Mouse (Mus musculus) heart, adult 2 months (tissue): Measurements from ENCODE around the gene Scn9a. TPM values are rescaled to one million over a fixed set of nuclear protein-coding genes. Genes with fewer than 3 reads are reported as not detected.

Experiments
- DNase-seq, 2 experiments: peaks; one replicate each; pipeline ENCODE4 v3.0.0; 2021
- H3K27ac ChIP-seq: fragments of 200-600 bp; 2 replicates; pipeline ENCODE4 v1.8.1; 2022
- H3K27me3 ChIP-seq: fragments of 200-500 bp; 2 replicates; pipeline ENCODE4 v1.6.1; 2012; ENCODE audit warnings: mild to moderate bottlenecking, low read length, inconsistent platforms, mixed read lengths; ENCODE audit not compliant: control insufficient read depth, insufficient read depth
- H3K36me3 ChIP-seq: fragments of 200-500 bp; 2 replicates; pipeline ENCODE4 v1.6.1; 2012; ENCODE audit warnings: low read length, inconsistent platforms; ENCODE audit not compliant: control insufficient read depth, insufficient read depth
- H3K4me1 ChIP-seq: fragments of 200-500 bp; 2 replicates; pipeline ENCODE4 v1.6.1; 2011; ENCODE audit warnings: low read length; ENCODE audit not compliant: control insufficient read depth, insufficient read depth
- H3K4me3 ChIP-seq: fragments of 200-600 bp; 2 replicates; pipeline ENCODE4 v1.8.1; 2022
- H3K79me2 ChIP-seq: fragments of 200-500 bp; replicated peaks from 2 replicates; pipeline ENCODE4 v1.6.1; 2012; ENCODE audit warnings: mild to moderate bottlenecking, inconsistent platforms, low read length, moderate library complexity, mixed read lengths; ENCODE audit not compliant: control insufficient read depth, insufficient read depth
- H3K9ac ChIP-seq: fragments of 200-500 bp; 2 replicates; pipeline ENCODE4 v1.6.1; 2012; ENCODE audit warnings: low read depth, mild to moderate bottlenecking, control low read depth, inconsistent platforms, low read length, mixed read lengths
- CTCF ChIP-seq: fragments of 200-600 bp; IDR thresholded peaks from 2 replicates; pipeline ENCODE4 v1.8.1; 2022; ENCODE audit warnings: antibody characterized with exemption, mild to moderate bottlenecking, moderate library complexity
- EP300 ChIP-seq: fragments of 200-500 bp; IDR thresholded peaks from 2 replicates; pipeline ENCODE4 v1.6.1; 2011; ENCODE audit warnings: low read depth, low read length, control low read depth; ENCODE audit not compliant: insufficient read depth
- POLR2A ChIP-seq: fragments of 200-500 bp; IDR thresholded peaks from 2 replicates; pipeline ENCODE4 v1.6.1; 2011; ENCODE audit warnings: mild to moderate bottlenecking, low read depth, low read length, control low read depth; ENCODE audit not compliant: insufficient read depth
- WGBS: fragments of 180-500 bp; shearing (Covaris S2); methylation state at CpG from one replicate; pipeline ENCODE4 v1.1.7; 2018; 5-methylcytosine and 5-hydroxymethylcytosine counted together
- intact Hi-C: fragments of 180-260 bp; cut with DNase I; formaldehyde crosslinking; loops from one replicate; pipeline ENCODE4 v1.15.1; 2025
- long read RNA-seq: library from polyadenylated mRNA; stranded (forward); transcript quantifications from one replicate; pipeline ENCODE4 v2.0.0, GENCODE M21; 2021
- polyA plus RNA-seq: library from polyadenylated mRNA; depleted of rRNA; stranded (reverse); fragments of >200 nt; gene quantifications from 2 replicates; pipeline ENCODE4 v1.2.3, GENCODE M21; 2012; rRNA removed
- total RNA-seq, 2 experiments: library from RNA; stranded (reverse); gene quantifications; 2 replicates each; pipeline ENCODE4 v1.2.3; 2021

The Scn9a gene
- under 1 TPM; 0.03 to 0.05 TPM for total RNA-seq
- 0.23 TPM in 1 of 2 replicates, not detected in the other for polyA plus RNA-seq
- long read RNA-seq: 0 reads

DNA sequence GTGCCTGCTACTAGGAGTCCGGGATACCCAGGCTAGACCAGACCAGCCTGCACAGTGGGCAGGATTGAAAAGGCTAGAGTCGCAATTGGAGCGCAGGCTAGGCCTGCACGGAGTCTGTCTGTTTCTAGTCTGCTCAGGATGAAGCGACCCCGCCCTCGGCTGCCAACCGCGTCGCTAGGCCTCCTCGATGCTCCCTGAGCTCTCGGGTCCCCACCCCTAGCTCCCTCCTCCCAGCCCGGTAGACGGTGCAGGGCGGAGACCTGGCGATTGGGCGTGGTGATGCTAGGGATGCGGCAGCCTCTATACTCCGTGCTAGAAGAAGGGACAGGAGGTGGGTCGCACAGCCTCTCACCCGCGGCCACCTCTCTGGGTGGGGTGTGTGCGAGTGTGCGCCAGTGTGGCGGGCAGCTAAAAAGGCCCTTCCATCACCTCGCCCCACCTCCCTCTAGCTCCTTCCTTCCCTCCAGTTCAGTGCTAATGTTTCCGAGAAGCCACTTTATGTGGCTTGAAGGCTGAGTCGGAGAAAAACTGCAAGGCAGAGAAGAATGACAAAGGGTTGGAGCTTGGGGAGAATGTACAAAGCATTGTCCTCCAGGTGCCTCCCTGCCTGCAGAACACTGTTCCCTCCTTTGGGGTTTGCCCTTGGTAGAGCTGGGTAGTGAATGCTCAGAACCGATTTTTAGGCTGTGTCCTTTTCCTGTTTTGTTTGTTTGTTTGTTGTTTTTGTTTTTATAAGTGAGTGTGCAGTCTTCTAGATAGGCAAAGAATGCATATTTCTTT lies at the start of gene Scn9a:
Gene Scn9a, minus strand, starts transcription at position 383 of the 780 bp plus-strand sequence.
- Histone ChIP-seq H3K4me3 (no peak within 1 kb of the TSS), H3K4me1 (no peaks in the 10 kb centered on the region), H3K27ac (no peak within 1 kb of the TSS), H3K79me2 (no peaks in the 10 kb centered on the region), H3K36me3 (no peaks in the 10 kb centered on the region), H3K9ac (no peak within 1 kb of the TSS), H3K27me3 (peaks cover 3% of the 10 kb centered on the region; the same call in 1 of the 2 replicates)
- no peak for DNase-seq
- TF ChIP-seq EP300 (no peak), CTCF (no peak), POLR2A (no peak)
- intact Hi-C loops: no loop called here
- WGBS: 2% methylated on average over 29 of the region's 29 CpGs

DNA sequence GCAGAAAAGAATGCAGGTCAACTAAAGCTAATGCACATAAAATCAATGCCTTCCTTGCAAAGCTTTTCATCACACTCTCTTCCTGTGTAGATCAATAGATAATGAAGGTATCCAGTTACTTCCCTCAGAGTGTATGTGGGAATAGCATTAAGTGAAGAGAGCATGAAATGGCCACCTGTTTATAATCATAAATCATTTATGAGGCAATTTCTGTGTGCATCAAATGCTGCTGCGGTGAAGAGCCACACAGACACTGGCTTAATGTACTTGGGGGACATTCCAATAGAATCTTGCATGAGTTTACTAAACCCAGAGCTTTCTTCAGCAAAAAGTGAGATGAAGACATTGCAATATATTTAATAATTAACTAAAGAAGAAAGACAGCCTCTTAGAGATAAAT lies 27.2 kb upstream of the Scn9a start:
- no peak for DNase-seq
- Histone ChIP-seq H3K36me3 (no peaks in the 10 kb centered on the region), H3K79me2 (no peaks in the 10 kb centered on the region), H3K9ac (no peak overlapping the region), H3K4me1 (no peaks in the 10 kb centered on the region), H3K27ac (no peak overlapping the region), H3K27me3 (no peaks in the 10 kb centered on the region), H3K4me3 (no peak overlapping the region)
- 83% methylated on average over 1 of the region's 1 CpGs for WGBS
- intact Hi-C loops: no loop called here
- TF ChIP-seq CTCF: no peak
- no peak for TF ChIP-seq POLR2A
- TF ChIP-seq EP300: no peak

DNA sequence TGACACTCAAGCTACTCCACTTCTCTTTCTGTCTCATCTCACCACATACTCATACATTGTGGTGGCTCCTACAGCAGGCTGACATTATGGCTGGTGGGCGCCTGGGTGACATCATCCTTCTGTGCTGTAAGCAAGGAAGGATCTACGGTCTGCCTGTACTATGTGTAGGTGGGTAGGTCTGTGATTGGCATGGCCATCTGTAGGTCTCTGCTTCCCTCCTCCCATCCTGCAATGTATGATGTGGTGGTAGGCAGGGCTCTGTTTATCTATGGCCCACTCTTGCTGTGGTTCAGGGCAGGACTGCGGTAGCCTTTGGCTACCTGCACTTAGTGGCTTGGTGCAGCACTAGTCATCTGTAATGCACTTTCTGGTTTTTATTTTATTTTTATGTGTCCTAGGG lies 21.7 kb upstream of the Scn9a start:
- WGBS: 81% methylated on average over 3 of the region's 3 CpGs
- Histone ChIP-seq H3K27ac (no peak overlapping the region), H3K4me1 (no peaks in the 10 kb centered on the region), H3K36me3 (no peaks in the 10 kb centered on the region), H3K27me3 (no peaks in the 10 kb centered on the region), H3K9ac (no peak overlapping the region), H3K4me3 (no peak overlapping the region), H3K79me2 (no peaks in the 10 kb centered on the region)
- no peak for DNase-seq
- TF ChIP-seq CTCF: no peak
- TF ChIP-seq EP300: no peak
- TF ChIP-seq POLR2A: no peak
- intact Hi-C loops: no loop called here

DNA sequence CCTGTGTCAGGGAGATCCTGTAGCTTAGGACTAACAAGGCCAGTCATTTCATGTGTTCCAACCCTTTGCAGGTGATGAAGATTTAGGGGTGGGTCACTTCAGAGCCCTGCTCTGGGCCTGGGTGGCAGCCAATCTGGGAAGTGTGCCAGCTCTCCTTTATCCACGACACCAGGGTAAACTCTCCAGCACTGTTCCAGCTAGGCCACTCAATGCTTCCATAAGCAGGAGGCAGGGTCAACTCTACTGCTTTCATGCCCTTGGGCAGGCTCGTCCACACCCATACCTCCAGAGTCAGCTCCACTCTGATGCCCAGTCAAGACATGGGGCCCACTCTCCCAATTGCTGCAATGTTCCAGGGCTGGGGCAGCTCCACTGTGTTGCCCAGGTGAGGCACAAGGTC lies 20.7 kb upstream of the Scn9a start:
- H3K27ac ChIP-seq: no peak overlapping the region
- 33% methylated on average over 2 of the region's 2 CpGs for WGBS
- no peak overlapping the region for H3K4me3 ChIP-seq
- intact Hi-C loops: no loop called here
- DNase-seq: no peak
- TF ChIP-seq POLR2A (no peak), CTCF (no peak), EP300 (no peak)
- H3K36me3 ChIP-seq: no peaks in the 10 kb centered on the region
- no peaks in the 10 kb centered on the region for H3K27me3 ChIP-seq
- H3K79me2 ChIP-seq: no peaks in the 10 kb centered on the region
- H3K9ac ChIP-seq: no peak overlapping the region
- H3K4me1 ChIP-seq: no peaks in the 10 kb centered on the region

GRCm38 (mm10) chr2:66644384-66644783 lies 9.6 kb upstream of the Scn9a start:
- Histone ChIP-seq H3K4me1 (no peaks in the 10 kb centered on the region), H3K79me2 (no peaks in the 10 kb centered on the region), H3K36me3 (no peaks in the 10 kb centered on the region), H3K27ac (no peak overlapping the region), H3K27me3 (no peaks in the 10 kb centered on the region), H3K9ac (no peak overlapping the region), H3K4me3 (no peak overlapping the region)
- WGBS: 19% methylated on average over 5 of the region's 5 CpGs
- intact Hi-C loops: loop anchor here (5.0 kb wide), 1 partner anchor 172 kb away; no protein-coding TSS in a partner anchor
- no peak for DNase-seq
- TF ChIP-seq CTCF: peak; percentile 56
- TF ChIP-seq EP300: no peak

DNA sequence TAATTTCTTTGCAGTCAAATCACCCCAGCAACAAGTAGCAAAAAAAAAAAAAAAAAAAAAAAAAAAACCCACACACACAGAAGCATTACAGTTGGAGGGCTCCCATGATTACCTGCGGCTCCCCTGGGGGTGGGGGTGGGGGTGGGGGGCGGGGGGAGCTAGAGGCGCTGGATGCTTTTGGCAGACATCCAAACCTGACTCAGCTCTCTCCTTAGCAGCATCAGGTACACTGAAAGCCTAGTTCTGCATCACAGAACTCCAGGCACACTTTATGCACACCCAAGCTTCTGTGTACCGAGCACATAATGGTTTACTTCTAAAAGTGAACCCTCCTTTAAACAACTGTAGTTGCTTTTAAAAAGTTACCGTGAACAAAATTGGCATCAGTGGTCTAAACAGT lies 2.0 kb downstream of the Scn9a start:
- 22% methylated on average over 5 of the region's 5 CpGs for WGBS
- Histone ChIP-seq H3K27me3 (peaks cover 3% of the 10 kb centered on the region; the same call in 1 of the 2 replicates), H3K9ac (no peak overlapping the region), H3K4me1 (no peaks in the 10 kb centered on the region), H3K27ac (no peak overlapping the region), H3K36me3 (no peaks in the 10 kb centered on the region), H3K79me2 (no peaks in the 10 kb centered on the region), H3K4me3 (no peak overlapping the region)
- intact Hi-C loops: no loop called here
- no peak for TF ChIP-seq POLR2A
- no peak for TF ChIP-seq EP300
- no peak for TF ChIP-seq CTCF
- DNase-seq: no peak
